Mouse (Mus musculus): ENCODE results near the gene Padi3.

Gene Padi3

DNA sequence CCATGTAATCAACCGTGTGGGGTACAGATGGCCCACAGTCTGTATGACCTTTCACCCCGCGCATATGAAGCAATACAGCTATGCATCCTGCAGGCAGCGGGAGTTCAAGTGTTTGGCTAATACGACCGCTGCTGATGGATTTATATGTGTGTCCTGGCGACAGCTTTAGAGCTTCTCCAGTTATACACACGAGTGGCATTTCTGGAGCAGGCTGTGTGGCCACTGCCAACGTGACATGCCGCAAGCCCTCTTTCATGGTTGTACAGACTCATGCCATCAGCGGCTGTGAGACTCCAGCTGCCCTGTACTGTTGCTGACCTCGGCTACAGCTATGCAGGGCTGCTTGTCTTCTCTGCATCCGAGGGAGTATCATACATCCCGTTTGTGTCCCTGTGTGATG is 29.9 kb downstream of the Padi3 start:
- DNase-seq (ENCODE audit: low spot score in 2 of 2): no peak

DNA sequence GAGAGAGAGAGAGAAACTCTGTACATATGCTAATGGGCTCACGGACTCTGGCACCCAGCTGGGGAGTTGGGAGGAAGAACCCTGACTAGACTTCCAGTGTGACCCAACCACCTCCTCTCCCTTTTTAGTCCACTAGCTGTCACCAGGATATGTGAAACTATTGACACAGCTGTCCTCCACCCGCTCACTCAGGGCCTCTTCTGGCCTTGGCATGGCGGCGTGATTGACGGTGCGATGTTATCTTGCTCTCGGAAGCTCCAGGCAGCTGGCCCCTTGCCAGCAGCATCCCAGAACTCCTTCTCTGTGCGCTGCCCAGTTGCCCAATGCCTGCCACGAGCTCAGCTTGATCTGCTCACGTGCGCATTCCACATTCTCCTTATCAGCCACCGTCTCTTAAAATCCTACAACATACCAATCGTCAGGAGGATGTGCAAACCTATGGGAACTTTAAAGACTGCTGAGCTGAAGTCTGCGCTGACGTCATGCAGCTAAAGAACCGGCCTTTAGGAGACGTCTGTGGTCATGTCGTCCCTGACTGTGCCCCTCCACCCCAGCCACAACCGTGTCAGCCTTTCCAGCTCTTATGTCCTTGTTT is 30.5 kb downstream of the Padi3 start:
- DNase-seq (ENCODE audit: low spot score in 2 of 2): no peak

DNA sequence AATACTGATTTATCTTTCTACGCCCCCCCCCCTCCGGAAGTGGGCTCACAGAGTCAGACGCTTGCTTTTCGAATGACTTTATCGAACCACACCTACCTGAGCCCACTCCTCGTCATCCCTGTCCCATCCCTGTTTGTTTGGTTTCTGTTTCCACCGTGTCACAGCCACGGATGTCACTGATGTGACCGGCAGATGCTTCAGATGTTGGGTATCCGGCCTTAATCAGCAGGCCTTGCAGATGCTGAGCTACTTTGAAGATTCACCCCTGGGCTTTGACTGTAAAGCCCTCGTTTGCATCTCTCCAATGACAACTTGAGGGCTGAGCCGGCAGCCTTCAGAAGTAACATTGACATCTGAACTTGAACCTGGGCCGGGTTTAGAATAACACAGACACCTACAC is 33.8 kb downstream of the Padi3 start:
- no peak for DNase-seq (ENCODE audit: low spot score in 2 of 2)

DNA sequence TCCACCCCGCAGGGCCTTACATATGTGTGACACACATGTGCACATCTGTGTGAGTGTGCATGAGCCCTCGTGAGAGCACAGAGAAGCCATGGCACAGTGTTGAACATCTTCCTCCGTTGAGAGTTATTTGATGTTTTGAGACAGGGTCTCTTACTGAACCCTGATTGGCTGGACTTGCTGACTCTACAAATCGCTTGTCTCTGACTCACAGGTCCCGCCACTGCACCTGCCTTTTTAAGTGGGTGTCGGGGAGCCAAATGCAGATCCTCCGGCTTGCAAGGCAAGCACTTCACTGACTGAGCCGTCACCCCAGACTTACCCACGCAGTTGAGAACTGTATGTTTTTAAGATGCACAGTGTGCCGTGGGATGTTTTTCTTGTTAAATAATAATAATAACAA is 34.6 kb downstream of the Padi3 start:
- DNase-seq (ENCODE audit: low spot score in 2 of 2): no peak

DNA sequence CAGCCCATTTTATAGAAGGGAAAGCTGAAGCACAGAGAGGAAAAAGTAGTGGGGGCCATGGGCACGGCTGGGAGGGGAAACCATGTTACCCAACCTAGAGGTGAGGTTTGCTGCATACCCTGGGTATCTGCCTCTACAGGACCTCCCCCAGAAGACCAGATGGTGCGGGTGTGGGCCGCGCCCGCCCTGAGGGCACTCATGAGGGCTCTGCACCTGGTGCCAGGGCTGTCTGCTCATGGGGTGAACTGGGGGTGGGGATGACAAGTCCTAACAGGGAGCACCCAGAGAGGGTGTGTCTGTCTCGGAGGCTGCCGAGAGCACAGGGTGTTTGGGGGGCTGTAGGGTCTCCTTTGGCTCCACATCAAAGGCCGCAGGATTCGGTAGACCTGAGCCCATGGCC is 35.6 kb downstream of the Padi3 start:
- DNase-seq (ENCODE audit: low spot score in 2 of 2): no peak

DNA sequence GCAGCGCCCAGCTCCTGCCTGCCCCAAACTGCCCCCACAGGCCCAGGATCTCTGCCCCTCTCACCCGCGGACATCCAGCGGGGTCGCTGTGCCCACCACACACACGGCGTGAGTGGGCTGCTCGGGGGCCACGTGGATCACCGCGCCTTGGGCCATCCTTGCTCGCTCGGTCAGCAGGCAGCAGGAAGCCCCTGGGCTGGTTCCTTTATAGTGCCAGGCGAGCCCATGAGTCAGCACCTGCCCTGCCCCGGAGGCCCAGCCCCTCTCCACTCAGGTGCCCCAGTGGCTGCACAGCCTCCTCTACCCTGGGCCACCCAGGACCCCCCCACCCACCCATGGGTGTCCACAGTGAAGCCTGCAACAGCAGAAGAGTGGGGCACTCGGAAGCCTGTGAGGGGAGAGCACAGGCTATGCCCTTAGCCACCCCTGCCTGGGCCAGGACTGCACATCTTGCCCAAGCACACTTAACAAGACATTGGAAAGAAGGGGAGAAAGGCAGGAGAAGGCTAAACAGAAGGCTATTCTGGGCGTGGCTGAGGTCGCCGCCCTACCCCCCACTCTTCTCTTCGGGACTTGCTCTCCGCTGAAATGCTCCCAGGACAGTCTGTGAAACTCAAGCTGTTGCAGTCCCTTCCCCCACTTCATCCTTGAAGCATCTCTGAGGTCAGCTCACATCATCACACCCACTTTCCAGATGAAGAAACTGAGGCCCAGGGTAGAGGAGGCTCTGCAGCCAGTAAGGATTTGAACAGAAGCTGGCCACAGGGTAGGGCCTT is 36.2 kb downstream of the Padi3 start, which contains the start of gene Padi4:
Padi4 (minus strand) TSS at position 212 of the 776 bp plus-strand sequence.
- DNase-seq (ENCODE audit: low spot score in 2 of 2): no peak

DNA sequence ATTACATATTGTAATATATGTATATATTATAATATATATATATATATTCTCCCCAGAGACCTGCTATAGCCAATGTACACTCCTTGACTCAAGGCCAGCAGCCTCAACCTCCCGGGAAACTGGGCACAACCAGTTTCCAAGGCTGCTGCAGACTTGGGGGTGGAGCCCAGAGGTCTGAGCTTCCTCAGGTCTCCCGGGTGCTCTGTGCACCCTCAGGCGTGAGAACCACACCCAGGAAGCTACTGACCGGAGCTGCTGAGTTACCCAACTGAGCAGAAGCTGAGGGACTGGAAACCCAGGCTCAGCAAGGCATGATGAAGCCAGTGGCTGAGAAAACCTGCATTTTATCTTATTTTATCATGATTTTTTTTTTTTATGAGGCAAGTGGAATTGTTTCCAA is 39.4 kb downstream of the Padi3 start:
- DNase-seq (ENCODE audit: low spot score in 2 of 2): no peak

DNA sequence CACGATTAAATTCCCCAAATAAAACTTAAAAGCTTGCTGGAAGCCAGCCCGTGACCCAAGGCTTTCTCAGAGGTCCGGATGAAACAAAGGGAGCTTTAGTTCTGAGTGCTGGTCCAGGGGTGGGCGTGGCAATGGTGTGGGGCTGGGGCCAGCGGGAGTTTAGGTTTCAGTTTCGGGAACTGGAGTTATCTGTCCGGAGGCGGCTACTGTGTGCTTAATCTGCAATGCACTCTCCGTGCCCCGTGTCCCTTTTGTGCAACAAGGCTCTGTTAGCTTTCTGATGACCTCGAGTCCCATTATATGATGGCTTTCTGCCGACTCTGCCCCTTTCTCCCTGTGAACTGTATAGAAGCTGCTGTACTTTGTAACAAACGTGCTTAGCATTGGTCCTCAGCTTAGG is 40.0 kb downstream of the Padi3 start:
- no peak for DNase-seq (ENCODE audit: low spot score in 2 of 2)

DNA sequence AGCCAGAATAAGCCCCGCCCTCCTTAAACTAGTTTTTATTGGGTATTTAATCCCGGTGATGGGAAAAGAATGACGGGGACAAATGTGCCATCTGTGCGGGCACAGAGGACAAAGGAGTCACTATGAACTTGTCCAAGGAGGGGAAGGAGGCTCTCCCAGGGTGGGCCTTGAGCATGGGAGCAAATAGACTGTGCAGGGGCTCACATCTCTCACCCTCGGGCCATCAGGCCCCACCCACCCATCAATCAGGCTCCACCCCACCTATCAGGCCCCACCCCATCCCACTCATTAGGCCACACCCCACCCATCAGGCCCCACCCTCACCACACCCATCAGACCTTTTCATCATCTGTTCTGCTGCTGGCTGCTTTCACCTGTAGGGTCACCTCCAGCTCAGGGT is 41.5 kb downstream of the Padi3 start:
- no peak for DNase-seq (ENCODE audit: low spot score in 2 of 2)

DNA sequence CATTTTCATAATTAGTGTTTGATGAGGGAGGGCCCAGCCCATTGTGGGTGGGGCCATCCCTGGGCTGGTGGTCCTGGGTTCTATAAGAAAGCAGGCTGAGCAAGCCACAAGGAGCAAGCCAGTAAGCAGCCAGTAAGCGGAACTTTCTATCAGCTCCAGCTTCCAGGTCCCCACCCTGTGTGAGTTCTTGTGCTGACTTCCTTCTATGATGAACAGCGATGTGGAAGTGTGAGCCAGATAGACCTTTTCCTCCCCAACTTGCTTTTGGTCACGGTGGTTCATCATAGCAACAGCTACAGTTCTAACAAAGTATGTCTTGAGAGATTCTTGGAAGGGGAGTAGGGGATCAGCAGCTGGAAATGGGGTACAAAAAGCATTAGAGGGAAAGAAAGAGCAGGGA is 44.5 kb downstream of the Padi3 start:
- DNase-seq (ENCODE audit: low spot score in 2 of 2): no peak

DNA sequence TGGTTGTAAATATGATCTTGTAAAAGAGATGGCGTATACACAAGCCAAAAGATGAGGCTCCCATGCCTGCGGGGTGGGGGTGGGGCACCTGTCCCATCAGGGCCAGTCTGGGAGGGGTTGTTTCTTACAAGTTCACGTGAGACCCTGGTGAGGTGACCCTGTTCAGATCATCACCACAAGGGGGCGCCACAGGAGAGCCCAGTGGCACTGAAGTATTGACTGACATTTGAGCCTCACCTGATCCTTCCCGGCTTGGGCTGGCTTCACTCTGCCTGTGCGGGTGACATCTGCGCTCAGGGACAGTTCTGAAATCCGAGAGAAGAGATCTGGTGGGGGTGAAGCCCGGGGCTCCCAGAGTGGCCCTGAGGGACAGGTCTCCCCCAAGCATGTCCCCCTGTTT is 47.3 kb downstream of the Padi3 start:
- peak; percentile 11 to 19 for DNase-seq (ENCODE audit: low spot score in 2 of 2)

DNA sequence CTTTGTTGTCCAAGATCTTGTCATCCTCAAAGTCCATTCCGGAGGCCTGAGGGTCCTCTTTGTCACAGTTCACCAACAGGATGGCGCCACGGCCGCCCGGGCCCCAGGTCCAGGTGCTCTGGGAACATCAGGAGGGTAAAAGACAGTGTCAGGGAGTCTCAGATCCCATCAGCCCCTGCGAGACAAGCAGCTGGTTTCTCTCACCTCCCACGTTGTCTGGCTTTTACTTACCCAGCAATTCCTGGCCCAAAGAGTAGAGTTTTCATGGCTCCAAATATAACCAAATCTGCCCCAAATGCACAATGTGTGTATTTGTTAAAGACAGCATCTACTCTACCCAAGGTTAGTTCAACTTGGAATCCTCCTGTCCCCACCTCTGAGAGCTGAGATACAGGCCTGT is 48.8 kb downstream of the Padi3 start:
- DNase-seq (ENCODE audit: low spot score in 2 of 2): no peak

DNA sequence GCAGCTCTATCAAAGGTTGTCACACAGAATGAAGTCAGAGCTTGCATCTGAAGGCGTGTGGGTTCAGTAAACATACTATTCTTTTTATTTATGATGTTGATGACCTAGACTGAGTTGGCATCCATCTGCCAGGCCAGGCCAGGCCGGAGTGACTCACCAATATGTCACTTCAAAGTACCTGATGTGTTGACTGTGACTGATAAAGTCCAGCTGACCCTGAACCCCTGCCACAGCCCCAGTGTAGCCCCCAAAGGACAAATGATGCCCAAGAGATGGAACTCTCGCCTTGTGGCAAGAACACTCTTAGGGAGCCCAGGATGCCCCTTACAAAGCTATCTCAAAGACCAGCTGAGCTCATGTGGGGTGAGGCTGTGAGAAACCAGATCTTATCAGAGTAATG is 54.6 kb downstream of the Padi3 start:
- DNase-seq (ENCODE audit: low spot score in 2 of 2): no peak

DNA sequence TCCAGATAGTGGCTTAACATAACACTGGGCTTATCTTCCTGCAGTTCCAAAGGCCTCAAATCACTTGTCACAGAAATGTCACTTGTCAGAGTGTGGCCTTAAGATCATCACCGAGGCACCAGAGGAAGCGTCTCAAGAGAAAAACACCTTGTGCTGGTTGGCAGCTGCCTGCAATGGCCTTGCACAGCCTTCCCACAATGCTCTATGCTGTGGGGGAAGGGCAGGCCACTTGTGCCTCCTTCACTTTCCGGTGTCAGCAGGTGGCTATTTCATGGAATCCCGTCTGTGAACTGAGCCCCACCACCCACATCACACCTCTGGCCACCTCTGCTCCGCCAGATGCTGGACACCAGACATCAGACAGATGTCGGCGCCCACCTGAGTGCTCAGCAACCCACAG is 57.1 kb downstream of the Padi3 start:
- DNase-seq (ENCODE audit: low spot score in 2 of 2): no peak

DNA sequence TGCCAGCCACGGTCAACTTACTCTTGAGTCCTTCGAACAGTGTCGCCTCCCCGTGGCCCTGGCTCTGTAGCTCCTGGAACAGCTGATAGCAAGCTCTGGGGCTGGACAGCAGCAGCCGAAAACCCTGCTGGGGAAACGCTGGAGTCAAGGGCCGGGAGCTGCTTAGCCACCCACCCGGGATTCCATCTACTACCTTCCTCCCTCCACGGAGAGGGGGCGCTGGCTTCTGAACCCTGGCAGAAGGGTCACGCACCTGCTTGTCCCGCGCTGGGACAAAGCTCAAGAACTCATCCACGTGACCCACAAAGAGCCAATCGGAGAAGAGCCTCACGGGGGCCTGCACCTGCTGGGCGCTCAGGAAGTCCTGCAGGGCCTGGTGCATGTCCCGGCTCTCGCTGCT is 60.1 kb downstream of the Padi3 start:
- DNase-seq (ENCODE audit: low spot score in 2 of 2): no peak

DNA sequence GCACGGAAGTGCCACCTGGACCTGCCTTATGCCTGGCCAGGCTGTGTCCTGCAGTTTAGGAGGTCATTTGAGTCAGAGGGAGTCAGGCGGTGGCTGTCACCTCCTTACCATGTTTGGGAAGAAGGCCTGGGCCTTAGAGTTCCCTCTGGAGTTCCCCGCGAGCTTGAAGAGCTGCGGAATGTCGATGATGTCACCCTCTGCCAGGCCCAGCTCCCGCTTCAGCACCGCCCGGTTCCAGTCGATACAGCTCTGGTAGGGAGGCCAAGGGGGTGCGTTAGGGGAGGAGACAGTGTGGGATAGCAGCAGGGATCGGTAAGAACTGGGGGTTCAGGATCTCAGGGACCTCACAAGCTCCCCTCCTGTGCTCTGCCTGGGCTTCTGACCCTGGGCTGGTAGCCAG is 62.5 kb downstream of the Padi3 start:
- DNase-seq (ENCODE audit: low spot score in 2 of 2): no peak

DNA sequence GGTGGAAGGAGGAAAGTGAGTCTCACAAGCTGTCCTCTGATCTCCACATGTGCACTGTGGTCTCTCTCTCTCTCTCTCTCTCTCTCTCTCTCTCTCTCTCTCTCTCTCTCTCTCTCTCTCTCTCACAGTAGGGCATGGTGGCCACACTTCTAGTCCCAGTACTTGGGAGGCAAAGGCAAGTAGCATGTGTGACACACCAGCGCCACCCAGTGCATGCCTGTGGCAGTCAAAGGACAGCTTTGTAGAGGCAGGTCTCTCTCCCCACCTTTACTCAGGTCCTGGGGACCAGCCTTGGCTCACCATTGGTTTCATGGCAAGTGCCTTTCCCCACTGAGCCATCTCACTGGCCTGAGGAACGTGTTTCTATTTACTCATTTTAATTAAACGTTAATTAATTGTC is 65.8 kb downstream of the Padi3 start:
- DNase-seq (ENCODE audit: low spot score in 2 of 2): peak; percentile 54 to 64

DNA sequence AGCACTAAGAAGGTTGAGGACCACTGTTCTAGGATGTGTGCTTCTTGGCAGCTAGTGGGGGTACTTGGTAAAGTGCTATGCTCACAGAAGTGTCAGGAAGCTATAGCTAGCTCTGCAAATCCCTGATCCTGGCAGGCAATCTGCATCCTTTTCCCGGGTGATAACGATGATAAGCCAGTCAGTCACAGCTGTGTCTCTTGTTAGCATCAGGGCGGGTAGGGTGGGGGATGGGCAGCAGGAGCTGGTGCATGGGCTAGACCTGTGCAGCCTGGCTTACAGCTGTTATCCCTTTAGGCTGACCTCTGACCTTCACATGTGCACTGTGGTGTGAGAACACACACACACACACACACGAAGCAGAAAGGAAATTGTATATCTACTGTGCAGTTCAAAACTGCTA is 67.4 kb downstream of the Padi3 start:
- DNase-seq (ENCODE audit: low spot score in 2 of 2): peak in 1 of 2 experiments; percentile 17

DNA sequence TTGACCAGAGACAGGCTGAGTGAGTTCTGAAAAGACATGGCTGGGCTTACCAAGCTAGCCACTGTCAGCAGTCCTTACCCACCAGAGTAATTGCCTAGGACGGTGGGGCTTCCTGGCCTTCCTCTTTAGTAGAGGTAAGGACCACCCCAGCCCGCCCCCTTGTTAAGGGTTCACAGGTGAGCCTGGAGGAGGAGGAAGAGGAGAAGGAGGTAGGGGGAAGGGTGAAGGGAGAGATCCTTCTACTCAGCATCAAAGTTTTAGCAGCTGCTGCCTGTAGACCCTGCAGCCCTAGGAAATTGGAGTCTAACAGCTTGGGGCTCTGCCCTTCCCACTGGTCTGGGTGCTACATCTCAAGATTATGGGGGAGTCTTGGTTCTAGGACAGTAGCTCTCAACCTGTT is 67.9 kb downstream of the Padi3 start, which contains the start of gene Padi6:
Padi6 (minus strand) TSS at position 101 of the 400 bp plus-strand sequence.
- DNase-seq (ENCODE audit: low spot score in 2 of 2): no peak

DNA sequence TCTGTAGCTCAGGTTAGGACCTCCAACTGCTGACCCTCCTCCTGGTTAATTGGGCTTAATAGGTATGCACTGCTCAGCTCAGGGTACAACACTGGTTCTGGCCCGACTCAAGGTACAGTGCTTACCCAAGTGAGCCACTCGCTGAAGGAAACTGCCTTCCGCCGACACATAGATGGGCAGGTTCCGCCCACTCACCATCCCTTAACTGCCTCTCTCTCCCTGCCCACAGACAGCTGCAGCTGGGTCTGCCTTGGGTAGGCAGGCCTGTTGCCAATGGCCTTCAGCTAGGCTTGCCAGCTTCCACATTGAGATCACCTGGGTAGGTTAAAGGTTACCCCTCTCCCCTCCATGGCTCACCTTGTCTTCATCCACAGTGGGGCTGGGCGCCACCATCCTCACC is 69.0 kb downstream of the Padi3 start:
- DNase-seq (ENCODE audit: low spot score in 2 of 2): peak in 1 of 2 experiments; percentile 19

DNA sequence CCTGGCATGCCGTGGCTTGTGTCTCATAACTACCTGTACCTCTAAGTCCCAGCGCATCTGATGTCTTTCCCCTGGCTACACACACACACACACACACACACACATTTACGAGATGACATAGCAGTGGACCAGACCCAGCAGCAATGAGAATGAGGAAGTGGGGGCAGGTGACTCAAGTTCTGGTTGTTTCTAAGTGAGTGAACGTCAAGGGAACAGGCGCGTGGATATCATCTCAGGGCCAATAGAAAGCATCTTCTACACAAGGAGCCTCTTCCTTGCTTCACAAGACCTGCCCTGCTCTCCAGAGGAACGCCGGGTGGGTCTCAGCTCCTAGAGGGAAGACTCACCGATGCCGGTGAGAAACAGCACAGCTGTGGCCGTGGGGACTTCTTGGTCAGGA is 69.8 kb downstream of the Padi3 start:
- no peak for DNase-seq (ENCODE audit: low spot score in 2 of 2)
